ENCODE assay signal across 7 mouse cellular contexts in the genomic region with DNA sequence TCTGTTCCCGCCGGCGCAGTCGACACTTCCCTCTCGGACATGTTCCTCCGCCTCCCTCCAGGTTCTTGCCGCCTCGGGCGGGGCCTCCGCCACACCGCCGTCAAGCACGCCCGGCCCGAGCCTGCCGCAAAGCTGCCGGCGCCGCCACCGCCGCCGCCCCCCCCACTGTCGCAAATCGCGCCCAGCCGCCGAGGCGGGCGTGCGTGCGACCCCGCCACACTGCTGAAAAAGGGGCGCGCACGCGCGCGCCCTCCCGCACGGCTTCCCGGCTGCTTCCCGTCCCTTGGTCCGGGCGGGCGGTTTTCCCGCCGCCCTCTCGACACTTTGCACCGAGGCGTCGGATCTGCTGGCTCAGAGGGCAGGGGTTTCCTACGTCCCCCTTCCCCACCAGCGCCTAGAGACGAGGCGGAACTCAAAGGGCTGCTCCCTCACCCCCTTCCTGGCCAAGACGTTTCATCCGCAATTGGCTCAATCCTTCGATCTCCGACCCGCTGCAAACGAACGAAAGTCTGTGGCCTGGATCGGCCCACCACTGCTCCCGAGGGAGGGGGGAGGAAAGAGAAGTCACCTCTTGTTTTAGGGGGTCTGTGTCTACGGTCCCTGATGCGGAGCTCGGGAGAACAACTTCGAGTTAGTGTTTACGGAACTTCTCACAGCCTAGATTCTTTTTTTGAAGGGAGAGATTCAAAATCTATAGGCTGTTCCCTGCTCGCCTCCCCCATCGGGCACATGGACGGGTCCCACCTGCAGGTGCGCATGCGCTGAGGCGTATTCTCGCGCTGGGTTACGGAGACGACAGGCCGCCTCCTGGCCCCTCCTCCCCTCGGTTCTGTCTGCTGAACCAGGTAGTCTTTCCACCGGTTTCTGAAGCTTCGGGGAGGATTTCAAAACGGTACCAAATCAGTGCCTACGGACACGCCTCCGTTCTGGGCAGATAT. TPM values are rescaled to one million over a fixed set of nuclear protein-coding genes. Genes with fewer than 3 reads are reported as not detected.
DNase-seq lines count a peak whose midpoint lies in the region; ATAC-seq lines count a peak whose summit lies in the region.

A gene (minus strand): TSS at position 499 of the 938 bp plus-strand sequence.

- H3K4me1 ChIP-seq in intestine, embryonic 15.5 days (replicated peaks), result peaks cover 4% of the 10 kb centered on the region; the same call in 1 of the 2 replicates
- peaks cover 22% of the 10 kb centered on the region for H3K4me1 ChIP-seq in midbrain, embryonic 10.5 days

- peak within 1 kb of the TSS; percentile 85 for H3K9ac ChIP-seq in intestine, embryonic 15.5 days

- peak; percentile 93 for ATAC-seq in intestine, embryonic 15.5 days

- H3K4me3 ChIP-seq in intestine, embryonic 15.5 days (replicated peaks), result peak within 1 kb of the TSS; percentile 81
- peak within 1 kb of the TSS; percentile 92 for H3K4me3 ChIP-seq in midbrain, embryonic 10.5 days

- peak; percentile 92 for DNase-seq in adrenal gland, adult 18-20 months (ENCODE audit: low spot score in 2 of 2)
- DNase-seq in embryo, embryonic 11 days, result peak; percentile 96
- peak; percentile 90 to 94 for DNase-seq in gastrocnemius, postnatal 36 days
- DNase-seq in left cerebral cortex, postnatal 25 days (ENCODE audit: low spot score in 2 of 2), result peak; percentile 93 to 95
- DNase-seq in midbrain, embryonic 10.5 days (ENCODE audit: low spot score), result peak; percentile 93
- peak; percentile 96 for DNase-seq in right cerebral cortex, postnatal 4 days

- intact Hi-C loops in gastrocnemius, postnatal 36 days (cut with DNase I), result loop anchor here (10.0 kb wide), 1 partner anchor 424 kb away; no protein-coding TSS in a partner anchor
- intact Hi-C loops in left cerebral cortex, postnatal 25 days (cut with DNase I), result no loop called here

- H3K36me3 ChIP-seq in intestine, embryonic 15.5 days, result peaks cover 4% of the 10 kb centered on the region
- peaks cover 18% of the 10 kb centered on the region for H3K36me3 ChIP-seq in midbrain, embryonic 10.5 days

- peak within 1 kb of the TSS; percentile 58 for H3K4me2 ChIP-seq in intestine, embryonic 15.5 days (replicated peaks)

- WGBS in intestine, embryonic 15.5 days, result under 1% methylated on average over 83 of the region's 87 CpGs
- under 1% methylated on average over 87 of the region's 87 CpGs for WGBS in midbrain, embryonic 10.5 days

- H3K9me3 ChIP-seq in intestine, embryonic 15.5 days, result no peaks in the 10 kb centered on the region
- no peaks in the 10 kb centered on the region for H3K9me3 ChIP-seq in midbrain, embryonic 10.5 days (replicated peaks)

- no peaks in the 10 kb centered on the region for H3K27me3 ChIP-seq in intestine, embryonic 15.5 days (replicated peaks)
- H3K27me3 ChIP-seq in midbrain, embryonic 10.5 days (ENCODE audit: low read depth, poor library complexity, severe bottlenecking), result no peaks in the 10 kb centered on the region

- peak within 1 kb of the TSS; percentile 100 for H3K27ac ChIP-seq in intestine, embryonic 15.5 days
- peak within 1 kb of the TSS; percentile 98 for H3K27ac ChIP-seq in midbrain, embryonic 10.5 days (replicated peaks)

RNA-seq across cellular contexts. Expression of the gene that starts here (rescaled TPM):
- 10 to 100 TPM; 50.8 to 54.5 TPM for total RNA-seq in adrenal gland, adult 18-20 months (2021)
- total RNA-seq in gastrocnemius, postnatal 36 days (2021), result 10 to 100 TPM; 29.1 to 30.6 TPM
- 66.8 and 69.9 TPM in 2 replicates for polyA plus RNA-seq in intestine, embryonic 15.5 days (2015; fragmentation: Nextera tagmentation; extraction: Ambion mirVana)
- total RNA-seq in left cerebral cortex, postnatal 25 days (2021), result 10 to 100 TPM; 33.2 to 37.1 TPM
- polyA plus RNA-seq in midbrain, embryonic 10.5 days (2016; fragmentation: Nextera tagmentation; extraction: Ambion mirVana), result 71.6 and 86.7 TPM in 2 replicates

Comparison
In these comparisons a context has a peak if more than half of its experiments do, and no peak if none do; other contexts are left out.
1. Peak in every context shown above with its lines: DNase-seq, ATAC-seq, H3K4me3 ChIP-seq and H3K27ac ChIP-seq.